Mouse (Mus musculus) left cerebral cortex, postnatal 36 days (tissue): ENCODE measurements around the gene Rabepk. TPM values are rescaled to one million over a fixed set of nuclear protein-coding genes. Genes with fewer than 3 reads are reported as not detected.
"Not testable (repeated sequence)": the region's sequence is repeated elsewhere in the genome, so short reads cannot be mapped to it uniquely, and the experiment has no call there.

Experiments
- DNase-seq, 2 experiments: peaks; one replicate each; pipeline ENCODE4 v3.0.0; 2021 to 2022; ENCODE audit warnings: low spot score in 2 of 2, mixed read lengths in 1 of 2
- intact Hi-C: fragments of 180-260 bp; cut with DNase I; formaldehyde crosslinking; loops from one replicate; pipeline ENCODE4 v1.15.1; 2025
- total RNA-seq, 2 experiments: library from RNA; stranded (reverse); gene quantifications; 2 replicates each; pipeline ENCODE4 v1.2.3; 2021

Gene Rabepk
- total RNA-seq, 2 experiments from 2014 or later = 29.2 to 36.3 TPM

DNA sequence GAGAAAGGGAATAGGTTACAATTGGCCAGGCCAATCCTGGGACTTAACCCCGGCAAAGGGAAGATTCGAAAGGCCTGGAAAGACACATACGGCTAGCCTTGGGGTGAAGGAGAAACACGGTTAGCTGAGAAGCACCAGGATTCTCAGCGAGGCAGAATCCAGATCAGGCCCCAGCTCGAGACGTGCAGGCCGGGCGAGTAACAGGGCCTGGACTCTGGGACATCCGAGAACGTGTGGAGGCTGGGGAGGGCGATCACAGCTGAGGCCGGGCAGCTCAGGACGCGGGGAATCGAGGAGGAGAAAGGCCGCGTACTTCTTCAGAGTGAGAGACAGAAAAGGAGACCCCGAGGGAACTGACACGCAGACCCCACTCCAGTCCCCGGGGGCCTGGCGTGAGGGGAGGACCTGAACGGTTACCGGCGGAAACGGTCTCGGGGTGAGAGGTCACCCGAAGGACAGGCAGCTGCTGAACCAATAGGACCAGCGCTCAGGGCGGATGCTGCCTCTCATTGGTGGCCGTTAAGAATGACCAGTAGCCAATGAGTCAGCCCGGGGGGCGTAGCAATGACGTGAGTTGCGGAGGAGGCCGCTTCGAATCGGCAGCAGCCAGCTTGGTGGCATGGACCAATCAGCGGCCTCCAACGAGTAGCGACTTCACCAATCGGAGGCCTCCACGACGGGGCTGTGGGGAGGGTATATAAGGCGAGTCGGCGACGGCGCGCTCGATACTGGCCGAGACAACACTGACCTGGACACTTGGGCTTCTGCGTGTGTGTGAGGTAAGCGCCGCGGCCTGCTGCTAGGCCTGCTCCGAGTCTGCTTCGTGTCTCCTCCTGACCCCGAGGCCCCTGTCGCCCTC, 28.1 kb downstream of the Rabepk start, which contains the start of gene Hspa5:
TSS of gene Hspa5 (plus strand) at position 603 of the 859 bp plus-strand sequence.
- intact Hi-C loops = loop anchor here (2.0 kb wide), 1 partner anchor 17 kb away; the partner anchor contains the start of gene Gapvd1
- DNase-seq = peak; percentile 99

DNA sequence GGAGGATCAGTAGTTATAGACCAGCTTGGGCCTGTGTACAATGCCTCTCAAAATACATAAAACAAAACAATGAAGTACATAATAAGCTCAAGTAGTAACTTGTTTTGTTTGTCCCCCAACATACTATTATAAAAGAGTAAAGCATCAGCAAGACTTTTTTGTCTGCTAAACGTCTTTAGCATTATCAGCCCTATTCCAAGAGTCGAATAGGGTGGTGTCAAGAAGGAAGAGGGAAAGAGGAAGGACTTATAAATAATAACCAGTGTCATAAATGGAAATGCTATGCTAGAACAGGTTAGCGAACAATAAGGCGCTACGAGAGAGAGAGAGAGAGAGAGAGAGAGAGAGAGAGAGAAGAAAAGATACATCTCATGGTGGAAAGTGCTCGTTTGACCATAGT, 28.8 kb downstream of the Rabepk start:
- intact Hi-C loops = loop anchor here (2.0 kb wide), 1 partner anchor 16 kb away; the partner anchor contains the start of gene Gapvd1
- no peak for DNase-seq

- no peak for DNase-seq
- intact Hi-C loops = loop anchor here (2.0 kb wide), 1 partner anchor 15 kb away; the partner anchor contains the start of gene Gapvd1
Observed at GRCm38 (mm10) chr2:34770049-34770448, 29.7 kb downstream of the Rabepk start.

- intact Hi-C loops = no loop called here
Observed at GRCm38 (mm10) chr2:34764801-34765200, 34.9 kb downstream of the Rabepk start.

GRCm38 (mm10) chr2:34762872-34763271, 36.8 kb downstream of the Rabepk start:
- DNase-seq = no peak
- intact Hi-C loops = no loop called here

More at GRCm38 (mm10) chr2:34764801-34765200, 34.9 kb downstream of the Rabepk start:
- no peak for DNase-seq

- intact Hi-C loops = no loop called here
- DNase-seq = no peak
Observed at GRCm38 (mm10) chr2:34762174-34762573, 37.5 kb downstream of the Rabepk start.

DNA sequence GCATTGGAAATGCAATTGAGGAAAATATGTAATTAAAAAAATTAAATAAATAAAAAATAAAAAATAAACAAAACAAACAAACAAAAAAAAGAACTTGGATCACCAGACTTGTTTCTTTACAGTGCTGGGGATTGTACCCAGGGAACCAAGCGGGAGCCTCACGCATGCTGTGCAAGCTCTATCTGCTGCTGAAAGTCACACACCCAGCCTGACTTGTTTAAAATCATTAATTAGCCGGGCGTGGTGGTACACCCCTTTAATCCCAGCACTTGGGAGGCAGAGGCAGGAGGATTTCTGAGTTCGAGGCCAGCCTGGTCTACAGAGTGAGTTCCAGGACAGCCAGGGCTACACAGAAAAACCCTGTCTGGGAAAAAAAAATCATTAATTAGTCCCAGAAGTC, 38.4 kb downstream of the Rabepk start:
- DNase-seq, intact Hi-C loops: not testable (repeated sequence)

DNA sequence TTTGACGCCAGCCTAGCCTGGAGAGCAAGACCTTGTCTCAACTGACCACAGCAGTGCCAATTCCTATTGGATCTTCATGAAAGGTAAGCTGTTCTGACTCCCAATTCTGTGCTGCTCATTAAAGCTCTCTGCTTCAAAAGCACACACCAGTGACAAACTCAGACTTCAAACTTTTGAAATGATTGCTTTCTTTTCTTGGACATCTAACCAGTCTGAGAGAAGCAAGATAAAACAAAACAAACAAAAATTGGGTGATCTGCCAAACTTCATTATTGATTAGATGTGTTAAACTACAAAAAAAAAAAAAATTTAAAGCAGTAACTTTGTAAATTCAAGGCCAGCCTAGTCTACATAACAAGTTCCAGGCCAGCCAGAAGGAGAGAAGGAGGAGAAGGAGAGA, 42.4 kb downstream of the Rabepk start:
- intact Hi-C loops = no loop called here
- DNase-seq = no peak

DNA sequence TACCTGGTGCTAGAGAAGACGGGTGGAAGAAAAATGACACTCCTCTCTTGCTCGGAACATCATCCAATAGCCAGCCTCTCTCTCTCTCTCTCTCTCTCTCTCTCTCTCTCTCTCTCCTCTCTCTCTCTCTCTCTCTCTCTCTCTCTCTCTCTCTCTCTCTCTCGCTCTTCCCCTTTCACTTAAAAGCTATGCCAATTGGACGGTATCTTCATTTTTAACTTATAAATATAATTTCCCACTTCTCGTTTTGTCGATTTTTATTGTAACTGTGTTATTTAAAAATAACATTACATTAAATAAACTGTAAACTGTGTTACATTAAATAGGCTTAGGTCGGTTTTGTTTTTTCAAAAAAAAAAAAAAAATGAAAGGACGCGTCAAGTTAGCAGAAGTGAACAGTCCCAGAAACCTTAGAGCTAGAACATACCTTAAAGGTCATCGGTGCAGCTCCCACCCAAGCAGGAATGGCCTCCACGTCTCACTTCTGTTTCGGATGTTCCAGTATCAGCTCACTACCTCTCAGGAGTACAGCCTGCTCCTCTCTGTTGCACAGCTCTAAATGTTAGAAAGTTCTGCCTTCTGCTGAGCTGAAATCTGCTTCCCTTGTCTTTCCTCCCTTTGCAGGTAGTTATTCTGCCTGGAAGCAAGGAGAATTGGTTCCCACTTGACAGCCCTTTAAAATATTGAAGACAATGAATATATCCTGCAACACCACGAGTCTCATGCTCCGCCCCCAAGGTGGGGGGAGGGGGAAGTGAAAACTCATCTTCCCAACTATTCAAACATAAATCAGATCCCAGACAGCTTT, 45.0 kb downstream of the Rabepk start, which contains the start of gene Gapvd1:
TSS of gene Gapvd1 (minus strand) at position 682 of the 808 bp plus-strand sequence.
- DNase-seq = peak in 1 of 2 experiments; percentile 15
- intact Hi-C loops = loop anchor here (2.0 kb wide), 1 partner anchor 16 kb away; the partner anchor contains the start of gene Hspa5

- DNase-seq = peak; percentile 84 to 89
- intact Hi-C loops = loop anchor here (2.0 kb wide), 1 partner anchor 17 kb away; the partner anchor contains the start of gene Hspa5
Observed at GRCm38 (mm10) chr2:34753811-34754550, 45.7 kb downstream of the Rabepk start.

- intact Hi-C loops = no loop called here
- DNase-seq = no peak
Observed at GRCm38 (mm10) chr2:34750245-34750644, 49.5 kb downstream of the Rabepk start.

GRCm38 (mm10) chr2:34748479-34748878, 51.2 kb downstream of the Rabepk start:
- intact Hi-C loops = no loop called here
- no peak for DNase-seq

GRCm38 (mm10) chr2:34745673-34746072, 54.0 kb downstream of the Rabepk start:
- DNase-seq = no peak
- intact Hi-C loops = no loop called here

- no peak for DNase-seq
- intact Hi-C loops = no loop called here
Observed at GRCm38 (mm10) chr2:34744476-34744875, 55.2 kb downstream of the Rabepk start.

DNA sequence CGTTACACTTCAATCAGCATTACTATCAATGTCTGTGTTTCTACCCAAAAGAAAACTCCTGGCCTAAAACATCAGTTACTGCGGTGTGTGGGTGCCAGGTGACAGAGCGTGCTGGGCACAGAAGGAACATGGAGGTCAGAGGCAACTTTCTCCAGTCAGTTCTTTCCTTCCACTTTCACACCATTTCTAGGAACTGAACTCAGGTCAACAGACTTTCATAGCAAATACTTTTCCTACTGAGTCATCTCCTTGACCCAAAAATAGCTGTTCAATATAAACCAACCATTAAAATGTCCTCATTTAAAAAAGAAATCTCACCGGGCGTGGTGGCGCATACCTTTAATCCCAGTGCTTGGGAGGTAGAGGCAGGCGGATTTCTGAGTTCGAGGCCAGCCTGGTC, 57.0 kb downstream of the Rabepk start:
- no peak for DNase-seq
- intact Hi-C loops = no loop called here

DNA sequence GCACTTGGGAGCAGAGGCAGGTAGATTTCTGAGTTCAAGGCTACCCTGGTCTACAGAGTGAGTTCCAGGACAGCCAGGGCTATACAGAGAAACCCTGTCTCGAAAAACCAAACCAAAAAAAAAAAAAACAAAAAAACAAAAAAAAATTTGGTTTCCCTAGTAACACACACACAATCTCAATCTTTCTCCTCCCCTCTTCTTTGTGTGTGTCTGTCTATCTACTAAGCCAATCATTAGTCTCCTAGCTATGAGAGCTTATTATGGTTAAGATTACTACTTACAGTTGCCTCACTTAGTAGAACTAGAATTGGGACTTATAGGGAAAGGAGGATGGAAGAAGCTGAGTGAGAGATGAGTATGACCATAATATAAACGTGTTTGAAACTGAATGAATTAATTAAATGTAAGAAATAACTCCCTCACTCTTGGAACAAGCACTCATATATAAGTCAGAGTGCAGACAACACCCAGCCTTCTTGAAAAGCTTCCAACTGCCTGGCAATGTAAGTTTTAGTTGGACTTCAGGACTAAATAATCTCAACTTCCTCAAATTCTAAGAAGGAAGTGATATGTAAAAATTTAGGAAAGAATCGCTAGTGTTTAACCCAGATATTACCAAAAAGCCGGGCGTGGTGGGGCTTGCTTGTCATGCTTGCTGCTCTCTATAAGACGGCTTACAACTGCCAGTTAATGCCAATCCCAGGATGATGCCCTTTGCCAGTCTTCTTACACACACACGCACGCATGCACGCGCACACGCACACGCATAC, 58.1 kb downstream of the Rabepk start:
- intact Hi-C loops = no loop called here

DNA sequence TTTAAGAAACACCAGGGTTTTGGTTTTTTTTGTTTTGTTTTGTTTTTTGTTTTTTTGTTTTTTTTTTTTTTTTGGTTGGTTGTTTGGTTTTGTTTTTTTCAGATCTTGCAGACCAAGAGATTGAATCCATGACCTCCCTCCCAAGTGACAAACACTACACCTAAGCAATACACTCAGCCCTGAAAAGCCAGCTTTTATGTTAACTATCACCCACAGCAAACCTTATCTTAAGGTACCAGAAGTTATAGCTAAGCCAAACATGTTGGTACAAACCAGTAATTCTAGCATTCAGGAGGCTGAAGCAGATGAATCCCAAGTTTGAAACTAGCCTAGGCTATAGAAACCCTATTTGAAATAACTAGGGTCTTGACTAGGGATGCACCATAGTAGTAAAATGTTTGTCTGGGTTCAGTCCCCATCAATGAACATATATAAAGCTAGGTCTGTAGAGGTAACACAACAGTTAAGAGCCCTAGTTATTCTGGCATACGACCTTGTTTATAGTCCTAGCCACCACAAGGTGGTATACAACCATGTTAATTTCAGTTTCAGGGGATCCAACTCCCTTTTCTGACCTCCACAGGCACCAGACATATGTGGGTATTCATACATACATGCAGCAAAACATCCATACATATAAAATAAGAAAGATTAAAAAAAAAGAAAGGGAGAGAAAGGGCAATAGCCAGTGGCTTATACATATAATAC, 59.9 kb downstream of the Rabepk start:
- intact Hi-C loops = no loop called here
- DNase-seq = no peak

More for the DNA sequence above, 58.1 kb downstream of the Rabepk start:
- no peak for DNase-seq

- intact Hi-C loops = no loop called here
- DNase-seq = no peak
Observed at GRCm38 (mm10) chr2:34737911-34738310, 61.8 kb downstream of the Rabepk start.
